ENCODE assay signal across 15 mouse cellular contexts in the genomic region with DNA sequence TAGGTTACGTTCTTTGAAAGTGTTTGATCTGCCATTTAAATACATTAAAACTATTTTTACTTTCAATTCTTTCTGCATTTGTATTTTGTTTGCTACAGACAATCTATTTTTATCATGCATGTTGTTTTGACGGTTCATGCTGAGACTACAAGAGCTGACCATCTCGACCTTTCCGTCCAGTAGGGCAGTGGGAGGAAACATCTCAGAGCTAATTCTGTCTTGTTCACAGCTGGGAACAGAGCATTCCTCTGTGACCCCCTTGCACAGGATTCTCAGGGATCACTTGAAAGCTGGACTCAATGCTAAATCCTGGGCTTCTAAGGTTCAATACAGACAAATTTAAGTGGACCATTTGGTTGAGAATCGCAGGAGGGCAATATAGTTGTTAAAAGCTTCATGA.
DNase-seq lines count a peak whose midpoint lies in the region; ATAC-seq and TF ChIP-seq lines count a peak whose summit lies in the region.
"Had no signal": no experiment of that assay in that cellular context is flagged by ENCODE, and none has a peak within 500 bp of the region (broad histone marks: within the 10 kb centered on the region; RNA-seq: fewer than 3 reads in every experiment).

No protein-coding gene starts in this region.

- WGBS in liver, adult 2 months: 42% methylated on average over 5 of the region's 5 CpGs
- 75% methylated on average over 5 of the region's 5 CpGs for WGBS in liver, embryonic 11.5 days
- 39% methylated on average over 5 of the region's 5 CpGs for WGBS in heart, embryonic 15.5 days

- peak overlapping the region; percentile 40; the same call in 1 of the 2 replicates for H3K27ac ChIP-seq in liver, adult 2 months (replicated peaks; ENCODE audit: insufficient read depth, low read depth, low read length)
- no peak overlapping the region for H3K27ac ChIP-seq in liver, embryonic 11.5 days (ENCODE audit: low read depth, low read length)
- peak overlapping the region; percentile 64 for H3K27ac ChIP-seq in heart, embryonic 15.5 days
- H3K27ac ChIP-seq: limb, embryonic 12.5 days; lung, embryonic 15.5 days; midbrain, embryonic 13.5 days; stomach, postnatal 0 days had no signal

- H3K36me3 ChIP-seq in liver, adult 2 months (ENCODE audit: control insufficient read depth, insufficient read depth, low read length): no peaks in the 10 kb centered on the region
- no peaks in the 10 kb centered on the region for H3K36me3 ChIP-seq in liver, embryonic 11.5 days (ENCODE audit: control insufficient read depth, insufficient read depth, low read length)
- 0 out of 2 replicates have a peak, but pooled peaks cover 5% of the 10 kb centered on the region for H3K36me3 ChIP-seq in heart, embryonic 15.5 days
- H3K36me3 ChIP-seq: limb, embryonic 12.5 days; lung, embryonic 15.5 days; midbrain, embryonic 13.5 days had no signal

- H3K9ac ChIP-seq in liver, adult 2 months (ENCODE audit: low read depth, low read length): no peak overlapping the region
- H3K9ac ChIP-seq in liver, embryonic 11.5 days (ENCODE audit: low read depth, low read length): no peak overlapping the region
- H3K9ac ChIP-seq in heart, embryonic 15.5 days: no peak overlapping the region
- H3K9ac ChIP-seq: limb, embryonic 12.5 days; lung, embryonic 15.5 days; midbrain, embryonic 13.5 days had no signal

- peaks cover 24% of the 10 kb centered on the region for H3K79me2 ChIP-seq in liver, adult 2 months (ENCODE audit: control insufficient read depth, insufficient read depth, low read length)

- ATAC-seq in liver, embryonic 11.5 days (replicated peaks; ENCODE audit: low FRiP score): no peak
- ATAC-seq in heart, embryonic 15.5 days (replicated peaks; ENCODE audit: insufficient number of reproducible peaks, insufficient read depth, low FRiP score, low read depth): no peak
- ATAC-seq: midbrain, embryonic 13.5 days had no signal

- no peak overlapping the region for H3K4me2 ChIP-seq in liver, embryonic 11.5 days
- H3K4me2 ChIP-seq in heart, embryonic 15.5 days: no peak overlapping the region
- H3K4me2 ChIP-seq: limb, embryonic 12.5 days; lung, embryonic 15.5 days; midbrain, embryonic 13.5 days had no signal

- TF ChIP-seq CTCF in liver, adult 2 months (IDR thresholded peaks at IDR 0.05; ENCODE audit: low read depth, low read length): no peak

- no peaks in the 10 kb centered on the region for H3K9me3 ChIP-seq in liver, embryonic 11.5 days (ENCODE audit: control insufficient read depth, low read length)
- H3K9me3 ChIP-seq in heart, embryonic 15.5 days (replicated peaks): no peaks in the 10 kb centered on the region
- H3K9me3 ChIP-seq: limb, embryonic 12.5 days; lung, embryonic 15.5 days; midbrain, embryonic 13.5 days had no signal

- no peak overlapping the region for H3K4me3 ChIP-seq in liver, adult 2 months (ENCODE audit: insufficient read depth, low read depth, low read length)
- H3K4me3 ChIP-seq in liver, embryonic 11.5 days (ENCODE audit: low read depth, low read length): no peak overlapping the region
- H3K4me3 ChIP-seq in heart, embryonic 15.5 days: no peak overlapping the region
- H3K4me3 ChIP-seq: limb, embryonic 12.5 days; lung, embryonic 15.5 days; midbrain, embryonic 13.5 days had no signal

- peak; percentile 69 for DNase-seq in gastrocnemius, adult 18-20 months (ENCODE audit: low spot score)
- DNase-seq in gastrocnemius, adult 8-10 months (ENCODE audit: low spot score in 2 of 2): no peak
- peak; percentile 56 for DNase-seq in liver, adult 2 months (ENCODE audit: extremely low read depth, low read depth, low spot score)
- DNase-seq in liver, embryonic 11.5 days (ENCODE audit: low spot score): no peak
- DNase-seq in lung, postnatal 36 days: peak; percentile 47
- no peak for DNase-seq in thymus, adult 18-20 months
- DNase-seq in ovary, postnatal 36 days (ENCODE audit: low spot score): no peak
- DNase-seq: cerebellum, adult 18-20 months; layer of hippocampus, adult 9-11 months; spleen, adult 18-20 months had no signal

- peaks cover 16% of the 10 kb centered on the region for H3K4me1 ChIP-seq in liver, adult 2 months (ENCODE audit: control insufficient read depth, insufficient read depth, low read length)
- peaks cover 6% of the 10 kb centered on the region; the same call in 1 of the 2 replicates for H3K4me1 ChIP-seq in liver, embryonic 11.5 days (replicated peaks; ENCODE audit: control insufficient read depth, insufficient read depth, low read length)
- peaks cover 45% of the 10 kb centered on the region for H3K4me1 ChIP-seq in heart, embryonic 15.5 days (replicated peaks)

- no peak for TF ChIP-seq POLR2A in liver, adult 2 months (IDR thresholded peaks at IDR 0.05; ENCODE audit: extremely low read depth, insufficient read depth, low read length)

- no peaks in the 10 kb centered on the region for H3K27me3 ChIP-seq in liver, adult 2 months (ENCODE audit: control insufficient read depth, insufficient read depth, low read length)
- no peaks in the 10 kb centered on the region for H3K27me3 ChIP-seq in liver, embryonic 11.5 days (replicated peaks; ENCODE audit: control insufficient read depth, insufficient read depth, low read length)
- H3K27me3 ChIP-seq in heart, embryonic 15.5 days: no peaks in the 10 kb centered on the region
- H3K27me3 ChIP-seq: limb, embryonic 12.5 days; lung, embryonic 15.5 days; midbrain, embryonic 13.5 days had no signal

Comparison
In these comparisons a context has a peak if more than half of its experiments do, and no peak if none do; other contexts are left out.
1. DNase-seq: peak in gastrocnemius, adult 18-20 months (single experiment), liver, adult 2 months (single experiment) and lung, postnatal 36 days (single experiment); none in gastrocnemius, adult 8-10 months (0 of 2), liver, embryonic 11.5 days (single experiment), thymus, adult 18-20 months (0 of 2) and ovary, postnatal 36 days (single experiment).